Mouse (Mus musculus) liver, postnatal 0 days (tissue): ENCODE results near the gene Tdrd5.

Source experiments
- CTCF ChIP-seq: sonication (generic); IDR thresholded peaks from 2 replicates; pipeline ENCODE4 v1.5.1; 2016; ENCODE audit warnings: antibody characterized with exemption, low read depth
- EP300 ChIP-seq: IDR thresholded peaks from 2 replicates; pipeline ENCODE4 v1.6.1; 2016; ENCODE audit warnings: antibody characterized with exemption, low read depth, mild to moderate bottlenecking

GRCm38 (mm10) chr1:156290016-156290415 lies 13.4 kb downstream of the Tdrd5 start:
- TF ChIP-seq CTCF (no peak), EP300 (no peak)
